Mouse (Mus musculus): ENCODE data around the gene Olfr957. TPM values are rescaled to one million over a fixed set of nuclear protein-coding genes. Genes with fewer than 3 reads are reported as not detected.

Olfr957 gene
- polyA plus RNA-seq (2011; ENCODE audit: insufficient read depth, insufficient read length, low read depth, missing spikeins), result not detected in 2 replicates

GRCm38 (mm10) chr9:39515531-39515930 is at the start of gene Olfr957:
TSS of gene Olfr957 (minus strand) at chr9:39515809.
- Histone ChIP-seq H3K4me1 (ENCODE audit: control insufficient read depth, insufficient read depth, low read length) (no peaks in the 10 kb centered on the region), H3K9ac (ENCODE audit: low read depth, poor library complexity, severe bottlenecking) (no peak within 1 kb of the TSS), H3K27me3 (ENCODE audit: control insufficient read depth, insufficient read depth, low read length, poor library complexity, severe bottlenecking) (no peaks in the 10 kb centered on the region), H3K4me3 (ENCODE audit: low read depth, low read length) (no peak within 1 kb of the TSS), H3K27ac (ENCODE audit: insufficient read depth, low read length) (no peak within 1 kb of the TSS), H3K9me3 (replicated peaks; ENCODE audit: control insufficient read depth, insufficient read depth, low read length, poor library complexity, severe bottlenecking) (no peaks in the 10 kb centered on the region), H3K36me3 (ENCODE audit: control insufficient read depth, insufficient read depth, low read length, poor library complexity, severe bottlenecking) (no peaks in the 10 kb centered on the region)
- TF ChIP-seq CTCF (IDR thresholded peaks at IDR 0.05; ENCODE audit: low read depth, low read length), result no peak
- no peak for TF ChIP-seq POLR2A (IDR thresholded peaks at IDR 0.05; ENCODE audit: insufficient read depth, low read length)
- TF ChIP-seq EP300 (IDR thresholded peaks at IDR 0.05; ENCODE audit: insufficient read depth, low read depth, low read length), result no peak

GRCm38 (mm10) chr9:39558349-39558647 is 42.7 kb upstream of the Olfr957 start:
- Histone ChIP-seq H3K36me3 (ENCODE audit: control insufficient read depth, insufficient read depth, low read length, poor library complexity, severe bottlenecking) (no peaks in the 10 kb centered on the region), H3K4me3 (ENCODE audit: low read depth, low read length) (no peak overlapping the region), H3K9me3 (replicated peaks; ENCODE audit: control insufficient read depth, insufficient read depth, low read length, poor library complexity, severe bottlenecking) (no peaks in the 10 kb centered on the region), H3K27ac (ENCODE audit: insufficient read depth, low read length) (no peak overlapping the region), H3K9ac (ENCODE audit: low read depth, poor library complexity, severe bottlenecking) (no peak overlapping the region), H3K4me1 (ENCODE audit: control insufficient read depth, insufficient read depth, low read length) (no peaks in the 10 kb centered on the region), H3K27me3 (ENCODE audit: control insufficient read depth, insufficient read depth, low read length, poor library complexity, severe bottlenecking) (no peaks in the 10 kb centered on the region)
- TF ChIP-seq CTCF (IDR thresholded peaks at IDR 0.05; ENCODE audit: low read depth, low read length) (no peak), EP300 (IDR thresholded peaks at IDR 0.05; ENCODE audit: insufficient read depth, low read depth, low read length) (no peak), POLR2A (IDR thresholded peaks at IDR 0.05; ENCODE audit: insufficient read depth, low read length) (no peak)

GRCm38 (mm10) chr9:39557529-39558348 is 42.1 kb upstream of the Olfr957 start:
- no peaks in the 10 kb centered on the region for H3K4me1 ChIP-seq (ENCODE audit: control insufficient read depth, insufficient read depth, low read length)
- no peaks in the 10 kb centered on the region for H3K9me3 ChIP-seq (replicated peaks; ENCODE audit: control insufficient read depth, insufficient read depth, low read length, poor library complexity, severe bottlenecking)
- H3K27me3 ChIP-seq (ENCODE audit: control insufficient read depth, insufficient read depth, low read length, poor library complexity, severe bottlenecking), result no peaks in the 10 kb centered on the region
- no peaks in the 10 kb centered on the region for H3K36me3 ChIP-seq (ENCODE audit: control insufficient read depth, insufficient read depth, low read length, poor library complexity, severe bottlenecking)
- TF ChIP-seq POLR2A (IDR thresholded peaks at IDR 0.05; ENCODE audit: insufficient read depth, low read length), result no peak
- TF ChIP-seq CTCF (IDR thresholded peaks at IDR 0.05; ENCODE audit: low read depth, low read length), result no peak
- no peak for TF ChIP-seq EP300 (IDR thresholded peaks at IDR 0.05; ENCODE audit: insufficient read depth, low read depth, low read length)
- H3K9ac ChIP-seq (ENCODE audit: low read depth, poor library complexity, severe bottlenecking), result no peak overlapping the region
- H3K4me3 ChIP-seq (ENCODE audit: low read depth, low read length), result no peak overlapping the region
- H3K27ac ChIP-seq (ENCODE audit: insufficient read depth, low read length), result no peak overlapping the region

GRCm38 (mm10) chr9:39553946-39554345 is 38.3 kb upstream of the Olfr957 start, which contains the start of gene Olfr958:
TSS of gene Olfr958 (minus strand) at chr9:39554054.
- Histone ChIP-seq H3K9me3 (replicated peaks; ENCODE audit: control insufficient read depth, insufficient read depth, low read length, poor library complexity, severe bottlenecking) (no peaks in the 10 kb centered on the region), H3K4me1 (ENCODE audit: control insufficient read depth, insufficient read depth, low read length) (no peaks in the 10 kb centered on the region), H3K9ac (ENCODE audit: low read depth, poor library complexity, severe bottlenecking) (no peak within 1 kb of the TSS), H3K36me3 (ENCODE audit: control insufficient read depth, insufficient read depth, low read length, poor library complexity, severe bottlenecking) (no peaks in the 10 kb centered on the region), H3K27ac (ENCODE audit: insufficient read depth, low read length) (no peak within 1 kb of the TSS), H3K27me3 (ENCODE audit: control insufficient read depth, insufficient read depth, low read length, poor library complexity, severe bottlenecking) (no peaks in the 10 kb centered on the region), H3K4me3 (ENCODE audit: low read depth, low read length) (no peak within 1 kb of the TSS)
- TF ChIP-seq POLR2A (IDR thresholded peaks at IDR 0.05; ENCODE audit: insufficient read depth, low read length), result no peak
- TF ChIP-seq CTCF (IDR thresholded peaks at IDR 0.05; ENCODE audit: low read depth, low read length), result no peak
- no peak for TF ChIP-seq EP300 (IDR thresholded peaks at IDR 0.05; ENCODE audit: insufficient read depth, low read depth, low read length)

GRCm38 (mm10) chr9:39550806-39551205 is 35.2 kb upstream of the Olfr957 start:
- TF ChIP-seq POLR2A (IDR thresholded peaks at IDR 0.05; ENCODE audit: insufficient read depth, low read length) (no peak), EP300 (IDR thresholded peaks at IDR 0.05; ENCODE audit: insufficient read depth, low read depth, low read length) (no peak), CTCF (IDR thresholded peaks at IDR 0.05; ENCODE audit: low read depth, low read length) (no peak)
- Histone ChIP-seq H3K9me3 (replicated peaks; ENCODE audit: control insufficient read depth, insufficient read depth, low read length, poor library complexity, severe bottlenecking) (no peaks in the 10 kb centered on the region), H3K27ac (ENCODE audit: insufficient read depth, low read length) (no peak overlapping the region), H3K9ac (ENCODE audit: low read depth, poor library complexity, severe bottlenecking) (no peak overlapping the region), H3K4me3 (ENCODE audit: low read depth, low read length) (no peak overlapping the region), H3K27me3 (ENCODE audit: control insufficient read depth, insufficient read depth, low read length, poor library complexity, severe bottlenecking) (no peaks in the 10 kb centered on the region), H3K4me1 (ENCODE audit: control insufficient read depth, insufficient read depth, low read length) (no peaks in the 10 kb centered on the region), H3K36me3 (ENCODE audit: control insufficient read depth, insufficient read depth, low read length, poor library complexity, severe bottlenecking) (no peaks in the 10 kb centered on the region)

GRCm38 (mm10) chr9:39523616-39524285 is 8.1 kb upstream of the Olfr957 start:
- no peaks in the 10 kb centered on the region for H3K9me3 ChIP-seq (replicated peaks; ENCODE audit: control insufficient read depth, insufficient read depth, low read length, poor library complexity, severe bottlenecking)
- H3K36me3 ChIP-seq (ENCODE audit: control insufficient read depth, insufficient read depth, low read length, poor library complexity, severe bottlenecking), result no peaks in the 10 kb centered on the region
- TF ChIP-seq CTCF (IDR thresholded peaks at IDR 0.05; ENCODE audit: low read depth, low read length) (no peak), EP300 (IDR thresholded peaks at IDR 0.05; ENCODE audit: insufficient read depth, low read depth, low read length) (no peak), POLR2A (IDR thresholded peaks at IDR 0.05; ENCODE audit: insufficient read depth, low read length) (no peak)
- no peaks in the 10 kb centered on the region for H3K27me3 ChIP-seq (ENCODE audit: control insufficient read depth, insufficient read depth, low read length, poor library complexity, severe bottlenecking)
- no peak overlapping the region for H3K4me3 ChIP-seq (ENCODE audit: low read depth, low read length)
- H3K4me1 ChIP-seq (ENCODE audit: control insufficient read depth, insufficient read depth, low read length), result no peaks in the 10 kb centered on the region
- H3K9ac ChIP-seq (ENCODE audit: low read depth, poor library complexity, severe bottlenecking), result no peak overlapping the region
- no peak overlapping the region for H3K27ac ChIP-seq (ENCODE audit: insufficient read depth, low read length)

Measured in ES-Bruce4 (cell line).